Mouse (Mus musculus) liver, postnatal 0 days (tissue): Measurements from ENCODE around the gene Irf7.

Experiments used
- CTCF ChIP-seq: sonication (generic); IDR thresholded peaks from 2 replicates; pipeline ENCODE4 v1.5.1; 2016; ENCODE audit warnings: antibody characterized with exemption, low read depth
- EP300 ChIP-seq: IDR thresholded peaks from 2 replicates; pipeline ENCODE4 v1.6.1; 2016; ENCODE audit warnings: antibody characterized with exemption, low read depth, mild to moderate bottlenecking

DNA sequence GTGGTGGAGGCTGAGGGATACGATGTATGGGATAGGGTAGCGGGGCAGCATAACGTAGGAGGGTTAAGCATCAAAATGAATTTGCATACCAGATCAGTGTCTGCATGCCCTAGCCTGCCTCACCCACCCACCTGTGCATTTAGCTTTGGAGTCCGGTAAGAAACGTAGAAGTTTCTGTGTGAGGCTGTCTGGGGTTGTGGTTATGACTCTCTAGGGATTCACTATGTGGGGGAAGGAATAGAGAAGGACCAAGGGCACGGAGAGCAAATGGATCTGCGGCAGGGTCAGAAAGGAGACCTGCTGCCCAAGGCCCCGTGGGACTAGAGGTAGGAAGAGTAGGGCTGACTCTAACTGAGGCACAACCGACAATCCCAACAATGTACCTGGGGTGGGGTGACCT lies 9.1 kb upstream of the Irf7 start:
- TF ChIP-seq EP300: no peak
- TF ChIP-seq CTCF: no peak
